Mouse (Mus musculus) layer of hippocampus, adult 2 months (tissue): ENCODE measurements around the gene Golt1a. TPM values are rescaled to one million over a fixed set of nuclear protein-coding genes. Genes with fewer than 3 reads are reported as not detected.

Experiments used
- DNase-seq, 2 experiments: peaks; one replicate each; pipeline ENCODE4 v3.0.0; 2022; ENCODE audit warnings: low spot score in 2 of 2
- H3K27ac ChIP-seq: fragments of 200-600 bp; 2 replicates; pipeline ENCODE4 v1.8.1; 2022
- H3K4me3 ChIP-seq: fragments of 200-600 bp; 2 replicates; pipeline ENCODE4 v1.8.1; 2022; ENCODE audit warnings: mild to moderate bottlenecking
- CTCF ChIP-seq: fragments of 200-600 bp; conservative IDR thresholded peaks from 2 replicates; pipeline ENCODE4 v1.8.1; 2022; ENCODE audit warnings: antibody characterized with exemption, mild to moderate bottlenecking, moderate library complexity
- total RNA-seq, 2 experiments: library from RNA; stranded (reverse); gene quantifications; 2 replicates each; pipeline ENCODE4 v1.2.3; 2021

Gene Golt1a
- total RNA-seq, 2 experiments from 2014 or later, result not detected

GRCm38 (mm10) chr1:133344357-133344756 is 34.8 kb downstream of the Golt1a start:
- Histone ChIP-seq H3K4me3 (no peak overlapping the region), H3K27ac (no peak overlapping the region)
- no peak for DNase-seq
- TF ChIP-seq CTCF, result no peak

GRCm38 (mm10) chr1:133346531-133346930 is 36.9 kb downstream of the Golt1a start:
- Histone ChIP-seq H3K27ac (no peak overlapping the region), H3K4me3 (no peak overlapping the region)
- no peak for TF ChIP-seq CTCF
- DNase-seq, result no peak

GRCm38 (mm10) chr1:133347226-133347625 is 37.6 kb downstream of the Golt1a start:
- Histone ChIP-seq H3K4me3 (no peak overlapping the region), H3K27ac (no peak overlapping the region)
- no peak for TF ChIP-seq CTCF
- no peak for DNase-seq

GRCm38 (mm10) chr1:133347693-133348520 is 38.3 kb downstream of the Golt1a start:
- DNase-seq, result no peak
- TF ChIP-seq CTCF, result no peak
- H3K4me3 ChIP-seq, result no peak overlapping the region
- no peak overlapping the region for H3K27ac ChIP-seq

- DNase-seq, result no peak
- no peak for TF ChIP-seq CTCF
- H3K4me3 ChIP-seq, result no peak within 1 kb of the TSS
- no peak within 1 kb of the TSS for H3K27ac ChIP-seq
Observed at GRCm38 (mm10) chr1:133350210-133350609, 40.6 kb downstream of the Golt1a start, which contains the start of gene Ren1. Ren1 (plus strand) TSS chr1:133350510.

GRCm38 (mm10) chr1:133351762-133352161 is 42.2 kb downstream of the Golt1a start:
- H3K4me3 ChIP-seq, result no peak overlapping the region
- DNase-seq, result no peak
- peak overlapping the region; percentile 60 for H3K27ac ChIP-seq
- no peak for TF ChIP-seq CTCF

- Histone ChIP-seq H3K27ac (no peak overlapping the region), H3K4me3 (no peak overlapping the region)
- DNase-seq, result peak; percentile 77 to 86
- TF ChIP-seq CTCF, result peak; percentile 100
Observed at GRCm38 (mm10) chr1:133353371-133353809, 43.8 kb downstream of the Golt1a start.

GRCm38 (mm10) chr1:133355469-133355868 is 45.9 kb downstream of the Golt1a start:
- H3K4me3 ChIP-seq, result no peak overlapping the region
- no peak overlapping the region for H3K27ac ChIP-seq
- DNase-seq, result no peak
- no peak for TF ChIP-seq CTCF

GRCm38 (mm10) chr1:133355912-133356311 is 46.3 kb downstream of the Golt1a start:
- DNase-seq, result no peak
- H3K27ac ChIP-seq, result no peak overlapping the region
- H3K4me3 ChIP-seq, result no peak overlapping the region
- no peak for TF ChIP-seq CTCF

- TF ChIP-seq CTCF, result no peak
- no peak overlapping the region for H3K27ac ChIP-seq
- H3K4me3 ChIP-seq, result no peak overlapping the region
- no peak for DNase-seq
Observed at GRCm38 (mm10) chr1:133356330-133356729, 46.7 kb downstream of the Golt1a start.

- Histone ChIP-seq H3K4me3 (no peak overlapping the region), H3K27ac (no peak overlapping the region)
- no peak for TF ChIP-seq CTCF
- DNase-seq, result no peak
Observed at GRCm38 (mm10) chr1:133361006-133361405, 51.4 kb downstream of the Golt1a start.

GRCm38 (mm10) chr1:133362103-133362502 is 52.5 kb downstream of the Golt1a start:
- DNase-seq, result no peak
- Histone ChIP-seq H3K27ac (no peak overlapping the region), H3K4me3 (no peak overlapping the region)
- no peak for TF ChIP-seq CTCF

GRCm38 (mm10) chr1:133363276-133364021 is 53.8 kb downstream of the Golt1a start, which contains the start of gene Etnk2:
Etnk2 (plus strand) TSS chr1:133363572.
- no peak for TF ChIP-seq CTCF
- peak within 1 kb of the TSS; percentile 60 for H3K4me3 ChIP-seq
- H3K27ac ChIP-seq, result no peak within 1 kb of the TSS; the same call in 1 of the 2 replicates

More at GRCm38 (mm10) chr1:133363276-133364021, 53.8 kb downstream of the Golt1a start, which contains the start of gene Etnk2:
- DNase-seq, result peak; percentile 61 to 64
